Mouse (Mus musculus): Measurements from ENCODE around the gene Abcb5.

DNA sequence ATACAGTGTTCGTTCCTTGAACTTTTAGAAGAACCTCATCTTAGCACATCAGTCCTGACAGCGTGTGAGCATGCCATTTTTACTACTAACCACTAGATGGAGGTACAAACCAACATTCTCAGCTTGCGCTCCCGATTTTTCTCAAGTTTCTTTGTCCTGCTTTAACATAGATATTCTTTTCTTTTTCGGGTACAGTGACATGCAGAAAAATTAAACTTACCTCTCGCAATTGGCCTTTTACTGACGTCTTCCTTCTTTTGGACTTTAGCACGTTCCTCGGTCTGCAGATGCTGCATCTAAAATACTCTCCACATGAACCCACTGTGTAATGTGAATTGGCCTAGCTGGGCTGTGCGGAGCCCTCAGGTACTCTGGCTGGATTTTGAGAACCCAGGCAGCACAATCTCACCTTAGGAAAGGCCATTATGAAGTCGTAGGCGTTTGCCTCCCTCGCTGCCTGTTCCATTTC lies 39.4 kb downstream of the Abcb5 start:
- no peak for TF ChIP-seq CTCF (IDR thresholded peaks at IDR 0.05; ENCODE audit: control insufficient read depth, insufficient read depth, insufficient read length)
- no peak for TF ChIP-seq MAX (IDR thresholded peaks at IDR 0.05)
- TF ChIP-seq USF1 (IDR thresholded peaks at IDR 0.05; ENCODE audit: low read depth): no peak
- no peak for TF ChIP-seq MYOD1 (IDR thresholded peaks at IDR 0.05; ENCODE audit: control insufficient read depth, insufficient read length, low read depth)
- TF ChIP-seq MYOG (IDR thresholded peaks at IDR 0.05; ENCODE audit: control insufficient read depth, extremely low read depth, insufficient read length): no peak
- no peak for TF ChIP-seq FOSL1 (IDR thresholded peaks at IDR 0.05; ENCODE audit: insufficient read depth, low read length, poor library complexity, severe bottlenecking)
- no peak for TF ChIP-seq CEBPB (IDR thresholded peaks at IDR 0.05; ENCODE audit: low read depth)
